Mouse (Mus musculus) CH12.LX (cell line): ENCODE results near the gene Psme1. TPM values are rescaled to one million over a fixed set of nuclear protein-coding genes. Genes with fewer than 3 reads are reported as not detected.

Experiments used
- DNase-seq: peaks from one replicate; pipeline ENCODE4 v3.0.0-alpha.2; 2013; ENCODE audit errors: extremely low read depth
- H3K27ac ChIP-seq: 2 replicates; pipeline ENCODE4 v1.5.1; 2012; ENCODE audit warnings: low read depth, mild to moderate bottlenecking, control low read depth, moderate library complexity; ENCODE audit not compliant: insufficient read depth
- H3K27me3 ChIP-seq: replicated peaks from 2 replicates; pipeline ENCODE3; 2012; ENCODE audit warnings: inconsistent platforms
- H3K36me3 ChIP-seq, 2 experiments: replicated peaks in 1 of 2; 2 replicates each; pipeline versions ENCODE3 to v1.6.1; 2012; ENCODE audit warnings: inconsistent platforms in 1 of 2, low read length in 1 of 2, mild to moderate bottlenecking in 1 of 2, mixed read lengths in 1 of 2, moderate library complexity in 1 of 2; ENCODE audit not compliant: control insufficient read depth in 1 of 2, insufficient read depth in 1 of 2
- H3K4me1 ChIP-seq, 2 experiments: 2 replicates each; pipeline ENCODE4 v1.6.1; 2012; ENCODE audit warnings: inconsistent platforms in 1 of 2, moderate library complexity in 1 of 2; ENCODE audit not compliant: insufficient read depth in 2 of 2, control insufficient read depth in 1 of 2
- H3K4me2 ChIP-seq: 2 replicates; pipeline ENCODE4 v1.6.1; 2012; ENCODE audit warnings: low read depth, mild to moderate bottlenecking, control low read depth; ENCODE audit not compliant: poor library complexity, insufficient read depth, severe bottlenecking
- H3K4me3 ChIP-seq, 3 experiments: fragments of 150-350 bp in 1 of 3; sonication (generic) in 1 of 3; replicated peaks in 1 of 3; 2 replicates each; pipeline versions ENCODE3 to v1.5.1; 2011 to 2012; ENCODE audit warnings: low read depth in 2 of 3, low read length in 2 of 3, mild to moderate bottlenecking in 2 of 3, moderate library complexity in 2 of 3, control low read depth in 1 of 3, improper control_type of control experiment in 1 of 3, inconsistent platforms in 1 of 3, mixed read lengths in 1 of 3; ENCODE audit not compliant: poor library complexity in 1 of 3
- H3K79me2 ChIP-seq: replicated peaks from 2 replicates; pipeline ENCODE4 v1.6.1; 2012; ENCODE audit warnings: mild to moderate bottlenecking, moderate library complexity; ENCODE audit not compliant: control insufficient read depth, poor library complexity, insufficient read depth, severe bottlenecking; ENCODE audit errors: extremely low read depth
- H3K9ac ChIP-seq: 2 replicates; pipeline ENCODE4 v1.6.1; 2012; ENCODE audit warnings: low read depth, mild to moderate bottlenecking, control low read depth, moderate library complexity; ENCODE audit not compliant: insufficient read depth
- H3K9me3 ChIP-seq: replicated peaks from 2 replicates; pipeline ENCODE3; 2012; ENCODE audit warnings: low read length, inconsistent platforms, mixed read lengths
- CHD2 ChIP-seq: IDR thresholded peaks from 2 replicates; pipeline ENCODE4 v1.6.1; 2011; ENCODE audit warnings: low read length, improper control_type of control experiment
- E2F4 ChIP-seq: IDR thresholded peaks from 2 replicates; pipeline ENCODE4 v1.6.1; 2011; ENCODE audit warnings: low read depth, low read length, improper control_type of control experiment; ENCODE audit not compliant: insufficient replicate concordance
- ELF1 ChIP-seq: IDR thresholded peaks from 2 replicates; pipeline ENCODE4 v1.6.1; 2014; ENCODE audit warnings: low read depth, mild to moderate bottlenecking, inconsistent platforms, low read length, improper control_type of control experiment
- EP300 ChIP-seq: IDR thresholded peaks from 2 replicates; pipeline ENCODE4 v1.6.1; 2011; ENCODE audit warnings: low read length, improper control_type of control experiment
- HCFC1 ChIP-seq: IDR thresholded peaks from 2 replicates; pipeline ENCODE4 v1.6.1; 2012; ENCODE audit warnings: low read depth, mild to moderate bottlenecking, inconsistent platforms, low read length, improper control_type of control experiment
- JUND ChIP-seq: conservative IDR thresholded peaks from 2 replicates; pipeline ENCODE4 v1.6.1; 2011; ENCODE audit warnings: low read depth, low read length, improper control_type of control experiment
- MAFK ChIP-seq: IDR thresholded peaks from 2 replicates; pipeline ENCODE4 v1.6.1; 2011; ENCODE audit warnings: low read length, improper control_type of control experiment; ENCODE audit not compliant: insufficient replicate concordance
- MAX ChIP-seq: IDR thresholded peaks from 2 replicates; pipeline ENCODE4 v1.6.1; 2011; ENCODE audit warnings: low read length, improper control_type of control experiment
- NRF1 ChIP-seq: IDR thresholded peaks from 2 replicates; pipeline ENCODE4 v1.6.1; 2014; ENCODE audit warnings: low read depth, mild to moderate bottlenecking, inconsistent platforms, low read length, improper control_type of control experiment, moderate library complexity
- POLR2A ChIP-seq: IDR thresholded peaks from 2 replicates; pipeline ENCODE4 v1.6.1; 2011; ENCODE audit warnings: low read depth, mild to moderate bottlenecking, improper control_type of control experiment, low read length
- POLR2AphosphoS2 ChIP-seq: IDR thresholded peaks from 2 replicates; pipeline ENCODE4 v1.6.1; 2011; ENCODE audit warnings: low read depth, low read length, improper control_type of control experiment
- RCOR1 ChIP-seq: conservative IDR thresholded peaks from 2 replicates; pipeline ENCODE4 v1.6.1; 2012; ENCODE audit warnings: low read depth, mild to moderate bottlenecking, inconsistent platforms, low read length, improper control_type of control experiment
- SMC3 ChIP-seq: IDR thresholded peaks from 2 replicates; pipeline ENCODE4 v1.6.1; 2011; ENCODE audit warnings: low read depth, low read length, improper control_type of control experiment
- TBP ChIP-seq: conservative IDR thresholded peaks from 2 replicates; pipeline ENCODE4 v1.6.1; 2011; ENCODE audit warnings: low read depth, low read length, improper control_type of control experiment
- ZC3H11A ChIP-seq: IDR thresholded peaks from 2 replicates; pipeline ENCODE4 v1.6.1; 2012; ENCODE audit warnings: low read depth, mild to moderate bottlenecking, inconsistent platforms, low read length, improper control_type of control experiment
- ZKSCAN1 ChIP-seq: IDR thresholded peaks from 2 replicates; pipeline ENCODE4 v1.6.1; 2012; ENCODE audit warnings: low read depth, inconsistent platforms, low read length, improper control_type of control experiment, borderline replicate concordance
- dilution Hi-C: fragments of 300-500 bp; cut with MboI; formaldehyde crosslinking; loops from 2 replicates; pipeline ENCODE4 v1.14.3; 2020; ENCODE audit warnings: low sequenced_read_pairs; ENCODE audit not compliant: extremely low pct_unique_long_range_greater_than_20kb, extremely low pct_ligation_motif_present
- in situ Hi-C: fragments of 300-500 bp; cut with MboI; formaldehyde crosslinking; loops from 3 replicates; pipeline ENCODE4 v1.14.3; 2019; ENCODE audit warnings: low sequenced_read_pairs, low pct_ligation_motif_present, low pct_unique_long_range_greater_than_20kb, mixed read lengths
- polyA plus RNA-seq: library from polyadenylated mRNA; unstranded; fragments of >175 nt; gene quantifications from 2 replicates; pipeline ENCODE4 v1.2.1, GENCODE M21; 2012; ENCODE audit warnings: low read depth; ENCODE audit not compliant: insufficient read length
- total RNA-seq, 2 experiments: library from RNA; depleted of rRNA; stranded (reverse); fragments of 300-350 nt in 1 of 2; fragments of >200 nt in 1 of 2; gene quantifications; 2 replicates each; pipeline ENCODE4 v1.2.3; 2012 to 2014

Gene Psme1
- total and polyA plus RNA-seq, 3 experiments, result 335 to 740 (median 377) TPM

GRCm38 (mm10) chr14:55550191-55550590 is 27.7 kb upstream of the Psme1 start:
- peaks cover 0 to 17% of the 10 kb centered on the region in 2 experiments; a peak in 2 of 4 replicates for H3K4me1 ChIP-seq
- no peak overlapping the region for H3K4me3 ChIP-seq
- dilution Hi-C loops (no loop called here), in situ Hi-C loops (no loop called here)
- H3K9me3 ChIP-seq, result no peaks in the 10 kb centered on the region
- DNase-seq, result no peak
- no peak overlapping the region for H3K27ac ChIP-seq
- TF ChIP-seq ELF1 (no peak), TBP (no peak), HCFC1 (no peak), EP300 (no peak), E2F4 (no peak)
- no peak overlapping the region for H3K9ac ChIP-seq
- H3K79me2 ChIP-seq, result no peaks in the 10 kb centered on the region
- H3K36me3 ChIP-seq, result peaks cover 43 to 62% of the 10 kb centered on the region in 2 experiments
- no peaks in the 10 kb centered on the region for H3K27me3 ChIP-seq
- H3K4me2 ChIP-seq, result no peak overlapping the region

- peaks cover 32 to 50% of the 10 kb centered on the region in 2 experiments for H3K36me3 ChIP-seq
These were observed 26.6 kb upstream of the Psme1 start for GRCm38 (mm10) chr14:55551347-55551746.

DNA sequence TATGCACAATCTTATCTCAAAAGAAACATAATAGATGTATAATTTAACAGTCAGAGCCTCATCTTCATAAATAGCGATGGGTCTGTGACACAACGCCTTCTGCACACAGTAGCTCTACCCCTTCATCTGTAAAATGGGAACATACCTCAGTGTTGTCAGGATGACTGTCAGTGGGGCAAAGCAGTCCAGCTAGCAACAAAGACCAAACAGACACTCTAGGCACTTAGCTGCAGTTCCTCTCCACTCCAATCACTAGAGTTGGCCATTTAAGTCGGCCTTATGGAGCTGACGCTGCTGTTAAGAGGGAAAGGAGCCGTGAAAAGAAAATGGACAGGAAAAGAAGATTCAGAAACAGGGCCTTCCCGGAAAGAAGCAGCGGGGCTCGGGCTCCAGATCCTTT is 26.1 kb upstream of the Psme1 start:
- in situ Hi-C loops, result no loop called here

More at GRCm38 (mm10) chr14:55551347-55551746, 26.6 kb upstream of the Psme1 start:
- Histone ChIP-seq H3K27ac (no peak overlapping the region), H3K4me3 (no peak overlapping the region), H3K9ac (no peak overlapping the region), H3K9me3 (no peaks in the 10 kb centered on the region), H3K27me3 (no peaks in the 10 kb centered on the region), H3K4me1 (peaks cover 0 to 7% of the 10 kb centered on the region in 2 experiments; a peak in 2 of 4 replicates), H3K4me2 (no peak overlapping the region), H3K79me2 (no peaks in the 10 kb centered on the region)
- TF ChIP-seq MAFK, result no peak
- no peak for TF ChIP-seq POLR2AphosphoS2
- no peak for TF ChIP-seq MAX
- no peak for TF ChIP-seq CHD2
- no peak for TF ChIP-seq POLR2A
- no peak for TF ChIP-seq ZKSCAN1
- no peak for TF ChIP-seq HCFC1
- dilution Hi-C loops, result no loop called here
- in situ Hi-C loops, result no loop called here
- no peak for DNase-seq

More for the DNA sequence above, 26.1 kb upstream of the Psme1 start:
- Histone ChIP-seq H3K9me3 (no peaks in the 10 kb centered on the region), H3K4me3 (no peak overlapping the region), H3K36me3 (peaks cover 29 to 46% of the 10 kb centered on the region in 2 experiments), H3K4me2 (no peak overlapping the region), H3K4me1 (peaks cover 0 to 9% of the 10 kb centered on the region in 2 experiments; a peak in 2 of 4 replicates), H3K79me2 (no peaks in the 10 kb centered on the region), H3K9ac (no peak overlapping the region), H3K27me3 (no peaks in the 10 kb centered on the region), H3K27ac (no peak overlapping the region)
- dilution Hi-C loops, result no loop called here
- DNase-seq, result no peak
- TF ChIP-seq JUND (no peak), E2F4 (no peak), RCOR1 (no peak), ZC3H11A (no peak), NRF1 (no peak), EP300 (no peak), SMC3 (no peak)
